Mouse (Mus musculus) heart, adult 2 months (tissue): ENCODE results near the gene Lgmn. TPM values are rescaled to one million over a fixed set of nuclear protein-coding genes. Genes with fewer than 3 reads are reported as not detected.

Source experiments
- DNase-seq, 2 experiments: peaks; one replicate each; pipeline ENCODE4 v3.0.0; 2021
- H3K27ac ChIP-seq: fragments of 200-600 bp; 2 replicates; pipeline ENCODE4 v1.8.1; 2022
- H3K27me3 ChIP-seq: fragments of 200-500 bp; 2 replicates; pipeline ENCODE4 v1.6.1; 2012; ENCODE audit warnings: mild to moderate bottlenecking, low read length, inconsistent platforms, mixed read lengths; ENCODE audit not compliant: control insufficient read depth, insufficient read depth
- H3K36me3 ChIP-seq: fragments of 200-500 bp; 2 replicates; pipeline ENCODE4 v1.6.1; 2012; ENCODE audit warnings: low read length, inconsistent platforms; ENCODE audit not compliant: control insufficient read depth, insufficient read depth
- H3K4me1 ChIP-seq: fragments of 200-500 bp; 2 replicates; pipeline ENCODE4 v1.6.1; 2011; ENCODE audit warnings: low read length; ENCODE audit not compliant: control insufficient read depth, insufficient read depth
- H3K4me3 ChIP-seq: fragments of 200-600 bp; 2 replicates; pipeline ENCODE4 v1.8.1; 2022
- H3K79me2 ChIP-seq: fragments of 200-500 bp; replicated peaks from 2 replicates; pipeline ENCODE4 v1.6.1; 2012; ENCODE audit warnings: mild to moderate bottlenecking, inconsistent platforms, low read length, moderate library complexity, mixed read lengths; ENCODE audit not compliant: control insufficient read depth, insufficient read depth
- H3K9ac ChIP-seq: fragments of 200-500 bp; 2 replicates; pipeline ENCODE4 v1.6.1; 2012; ENCODE audit warnings: low read depth, mild to moderate bottlenecking, control low read depth, inconsistent platforms, low read length, mixed read lengths
- CTCF ChIP-seq: fragments of 200-600 bp; IDR thresholded peaks from 2 replicates; pipeline ENCODE4 v1.8.1; 2022; ENCODE audit warnings: antibody characterized with exemption, mild to moderate bottlenecking, moderate library complexity
- EP300 ChIP-seq: fragments of 200-500 bp; IDR thresholded peaks from 2 replicates; pipeline ENCODE4 v1.6.1; 2011; ENCODE audit warnings: low read depth, low read length, control low read depth; ENCODE audit not compliant: insufficient read depth
- POLR2A ChIP-seq: fragments of 200-500 bp; IDR thresholded peaks from 2 replicates; pipeline ENCODE4 v1.6.1; 2011; ENCODE audit warnings: mild to moderate bottlenecking, low read depth, low read length, control low read depth; ENCODE audit not compliant: insufficient read depth
- WGBS: fragments of 180-500 bp; shearing (Covaris S2); methylation state at CpG from one replicate; pipeline ENCODE4 v1.1.7; 2018; 5-methylcytosine and 5-hydroxymethylcytosine counted together
- intact Hi-C: fragments of 180-260 bp; cut with DNase I; formaldehyde crosslinking; loops from one replicate; pipeline ENCODE4 v1.15.1; 2025
- long read RNA-seq: library from polyadenylated mRNA; stranded (forward); transcript quantifications from one replicate; pipeline ENCODE4 v2.0.0, GENCODE M21; 2021
- polyA plus RNA-seq: library from polyadenylated mRNA; depleted of rRNA; stranded (reverse); fragments of >200 nt; gene quantifications from 2 replicates; pipeline ENCODE4 v1.2.3, GENCODE M21; 2012; rRNA removed
- total RNA-seq, 2 experiments: library from RNA; stranded (reverse); gene quantifications; 2 replicates each; pipeline ENCODE4 v1.2.3; 2021

Gene Lgmn
- total RNA-seq (10 to 100 TPM; 59.9 to 63.5 TPM), polyA plus RNA-seq (78.2 and 115 TPM in 2 replicates)
- long read RNA-seq, transcript Lgmn-201 (14 exons, 1,990 nt): major isoform, 93 of 99 reads
- long read RNA-seq, partial matches to known transcripts: 0 of 99 reads
- long read RNA-seq, other reads (novel, unspliced or antisense): 5 of 99 reads

DNA sequence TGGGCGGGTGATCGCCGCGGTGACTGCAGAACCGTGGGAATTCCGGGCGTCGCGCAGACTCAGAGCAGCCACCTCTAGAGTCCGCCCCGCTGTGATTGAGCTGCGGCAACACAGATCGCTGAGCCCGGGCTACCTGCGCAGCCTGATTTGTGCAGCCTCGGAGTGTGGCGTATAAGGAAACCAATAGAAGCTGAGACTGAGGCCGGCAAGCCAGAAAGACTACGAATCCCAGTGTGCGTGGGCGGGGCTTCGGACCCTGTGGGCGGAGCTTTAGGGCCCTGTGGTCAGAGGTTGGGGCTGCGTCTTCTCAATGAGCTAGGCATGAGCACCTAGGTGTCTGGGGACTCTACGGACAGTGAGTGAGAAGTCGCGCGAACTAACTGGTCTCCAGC lies at the start of gene Lgmn:
Gene Lgmn (minus strand): TSS at position 182 of the 392 bp plus-strand sequence.
- H3K9ac ChIP-seq: peak within 1 kb of the TSS; percentile 62
- no peaks in the 10 kb centered on the region for H3K79me2 ChIP-seq
- WGBS: under 1% methylated on average over 28 of the region's 28 CpGs
- peak; percentile 98 for DNase-seq
- peak within 1 kb of the TSS; percentile 95 for H3K4me3 ChIP-seq
- H3K4me1 ChIP-seq: peaks cover 3% of the 10 kb centered on the region
- no peak for TF ChIP-seq EP300
- TF ChIP-seq POLR2A: peak; percentile 83
- peaks cover 2% of the 10 kb centered on the region; the same call in 1 of the 2 replicates for H3K36me3 ChIP-seq
- intact Hi-C loops: loop anchor here (1.0 to 2.0 kb wide), 2 partner anchors 21 to 47 kb away; no protein-coding TSS in a partner anchor
- H3K27me3 ChIP-seq: no peaks in the 10 kb centered on the region
- H3K27ac ChIP-seq: peak within 1 kb of the TSS; percentile 94

DNA sequence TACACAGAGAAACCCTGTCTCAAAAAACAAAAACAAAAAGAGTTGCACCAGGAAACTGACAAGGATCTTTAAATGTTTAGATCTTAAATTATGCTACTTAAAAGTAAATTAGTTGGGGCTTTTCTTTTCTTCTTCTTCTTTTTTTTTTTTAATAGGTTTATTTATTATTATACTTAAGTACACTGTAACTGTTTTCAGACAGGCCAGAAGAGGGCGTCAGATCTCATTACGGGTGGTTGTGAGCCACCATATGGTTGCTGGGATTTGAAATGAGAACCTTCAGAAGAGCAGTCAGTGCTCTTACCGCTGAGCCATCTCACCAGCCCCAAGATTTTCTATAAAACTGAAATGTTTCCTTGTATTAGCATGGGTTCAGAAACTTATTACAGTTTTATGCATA lies 45.3 kb upstream of the Lgmn start:
- H3K4me1 ChIP-seq: no peaks in the 10 kb centered on the region
- no peaks in the 10 kb centered on the region for H3K79me2 ChIP-seq
- TF ChIP-seq POLR2A (no peak), CTCF (peak; percentile 25)
- H3K27ac ChIP-seq: no peak overlapping the region
- H3K4me3 ChIP-seq: no peak overlapping the region
- intact Hi-C loops: no loop called here
- no peak for DNase-seq
- H3K9ac ChIP-seq: no peak overlapping the region
- WGBS: 68% methylated on average over 3 of the region's 3 CpGs
- no peaks in the 10 kb centered on the region for H3K27me3 ChIP-seq
- H3K36me3 ChIP-seq: no peaks in the 10 kb centered on the region; the same call in 1 of the 2 replicates

DNA sequence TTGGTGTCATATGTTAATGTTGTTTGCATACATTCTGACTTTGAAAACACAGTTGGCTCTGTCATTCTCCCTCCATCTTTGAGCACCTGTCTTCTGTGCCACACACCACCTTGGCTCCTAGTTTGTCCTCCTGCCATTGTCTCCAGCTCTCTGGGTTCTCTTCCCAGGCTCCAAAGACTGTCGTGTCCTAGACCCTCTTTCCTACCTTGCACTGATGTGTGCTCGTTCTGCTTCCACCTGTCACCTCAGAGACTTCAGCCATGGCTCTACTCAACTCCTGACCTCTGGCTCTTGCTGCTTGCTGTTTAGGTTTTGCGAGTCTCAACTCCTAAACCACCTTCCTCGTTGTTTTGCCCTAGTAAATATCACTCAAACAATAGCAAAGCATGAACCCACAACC lies 40.9 kb upstream of the Lgmn start:
- Histone ChIP-seq H3K27me3 (no peaks in the 10 kb centered on the region), H3K79me2 (no peaks in the 10 kb centered on the region), H3K27ac (no peak overlapping the region), H3K36me3 (peaks cover 2% of the 10 kb centered on the region; the same call in 1 of the 2 replicates), H3K4me1 (no peaks in the 10 kb centered on the region), H3K9ac (no peak overlapping the region), H3K4me3 (no peak overlapping the region)
- DNase-seq: no peak
- TF ChIP-seq EP300 (no peak), POLR2A (no peak), CTCF (no peak)
- intact Hi-C loops: no loop called here
- WGBS: 92% methylated on average over 4 of the region's 4 CpGs

DNA sequence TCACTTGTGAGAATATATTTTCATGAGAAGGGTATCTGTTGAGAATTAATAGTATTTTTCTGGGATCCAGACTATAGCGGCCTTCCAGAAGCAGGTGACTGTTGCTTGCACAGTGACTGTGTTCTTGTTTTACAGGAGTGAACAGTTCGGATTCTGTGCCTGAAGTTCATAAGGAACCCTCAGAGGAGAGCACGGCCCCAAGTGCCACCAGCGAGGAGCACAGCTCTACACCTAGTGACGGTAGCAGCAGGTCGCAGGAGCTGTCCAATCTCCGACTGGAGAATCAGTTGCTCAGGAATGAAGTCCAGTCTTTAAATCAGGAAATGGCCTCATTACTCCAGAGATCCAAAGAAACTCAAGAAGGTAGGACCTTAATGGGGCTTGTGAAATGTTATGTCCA lies 34.8 kb upstream of the Lgmn start:
- no peak for DNase-seq
- TF ChIP-seq POLR2A (no peak), EP300 (no peak), CTCF (no peak)
- Histone ChIP-seq H3K36me3 (peaks cover 11% of the 10 kb centered on the region), H3K27ac (no peak overlapping the region), H3K4me1 (peaks cover 3% of the 10 kb centered on the region; the same call in 1 of the 2 replicates), H3K27me3 (no peaks in the 10 kb centered on the region), H3K79me2 (peaks cover 2% of the 10 kb centered on the region; the same call in 1 of the 2 replicates), H3K4me3 (no peak overlapping the region), H3K9ac (no peak overlapping the region)
- 91% methylated on average over 7 of the region's 7 CpGs for WGBS
- intact Hi-C loops: no loop called here

DNA sequence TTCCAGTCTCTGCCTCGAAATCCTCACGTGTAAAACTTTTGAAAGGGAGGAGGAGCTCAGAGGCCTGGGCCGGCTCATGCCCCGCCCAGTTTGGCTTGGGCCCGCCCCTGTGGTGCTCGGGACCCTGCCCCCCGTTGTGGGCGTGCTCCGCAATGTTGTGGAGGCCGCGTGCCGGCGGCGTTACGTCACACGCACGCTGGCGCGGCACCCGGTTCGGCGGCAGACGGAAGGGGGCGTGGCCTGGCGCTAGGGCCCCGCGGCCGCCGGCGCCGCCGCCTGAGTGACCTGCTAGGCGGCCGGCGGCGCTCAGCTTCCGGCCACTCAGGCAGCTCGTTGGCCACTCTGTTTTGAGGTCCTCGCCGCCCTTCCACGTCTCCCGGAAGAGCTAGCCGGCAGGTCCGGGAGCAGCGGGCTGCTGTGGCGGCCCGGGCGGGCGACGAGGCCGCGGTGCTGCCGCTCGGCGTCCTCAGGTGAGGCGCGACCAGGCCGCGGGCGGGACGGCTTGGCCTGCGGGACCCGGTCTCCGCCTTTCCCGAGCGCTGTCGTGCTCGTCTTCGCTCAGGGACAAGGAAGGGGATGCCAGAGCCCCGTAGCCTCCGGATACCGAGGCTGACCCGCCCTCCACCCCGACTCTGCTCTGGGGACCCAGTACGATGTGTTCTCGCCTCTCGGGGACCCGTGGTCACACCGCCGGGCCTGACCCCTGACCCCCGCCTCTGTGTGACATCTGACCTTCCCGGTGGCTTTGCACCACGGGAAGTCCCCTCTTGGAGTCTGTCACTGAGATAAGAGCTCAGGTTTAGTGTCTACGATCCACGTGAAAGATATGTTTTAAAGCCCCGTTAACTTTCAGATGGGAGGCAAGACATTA lies 29.5 kb upstream of the Lgmn start, which contains the start of gene Golga5:
Gene Golga5 (plus strand): TSS at position 242 of the 871 bp plus-strand sequence.
- WGBS: under 1% methylated on average over 86 of the region's 86 CpGs

More for the DNA sequence above, 29.5 kb upstream of the Lgmn start, which contains the start of gene Golga5:
- peak within 1 kb of the TSS; percentile 87 for H3K9ac ChIP-seq
- DNase-seq: peak; percentile 99 to 100
- H3K4me3 ChIP-seq: peak within 1 kb of the TSS; percentile 75
- H3K4me1 ChIP-seq: peaks cover 3% of the 10 kb centered on the region; the same call in 1 of the 2 replicates
- H3K79me2 ChIP-seq: peaks cover 2% of the 10 kb centered on the region; the same call in 1 of the 2 replicates
- no peak for TF ChIP-seq CTCF
- TF ChIP-seq POLR2A: peak; percentile 75
- peaks cover 7% of the 10 kb centered on the region for H3K36me3 ChIP-seq
- H3K27ac ChIP-seq: peak within 1 kb of the TSS; percentile 83
- intact Hi-C loops: loop anchor here (5.0 to 10.0 kb wide), 2 partner anchors 214 to 492 kb away; partner anchors contain the start of gene Cpsf2
- H3K27me3 ChIP-seq: no peaks in the 10 kb centered on the region
